In genomic region chr7:75781298-75781947, GRCm38 (mm10) we compare ENCODE assay signal across 8 mouse cellular contexts.
DNase-seq lines count a peak whose midpoint lies in the region; ATAC-seq and TF ChIP-seq lines count a peak whose summit lies in the region.

No protein-coding gene starts in this region.

- H3K27ac ChIP-seq in kidney, embryonic 15.5 days: no peak overlapping the region
- peak overlapping the region; percentile 79 for H3K27ac ChIP-seq in bone marrow, adult 2 months (ENCODE audit: control insufficient read depth, insufficient read depth, low read depth, low read length, poor library complexity)
- 0 out of 2 replicates have a peak overlapping the region, but pooled peaks have one; percentile 10 for H3K27ac ChIP-seq in hindbrain, embryonic 15.5 days (replicated peaks)
- H3K27ac ChIP-seq in midbrain, embryonic 15.5 days: no peak overlapping the region

- WGBS in kidney, embryonic 15.5 days: 4% methylated on average over 13 of the region's 13 CpGs
- under 1% methylated on average over 13 of the region's 13 CpGs for WGBS in bone marrow, adult 2 months
- 6% methylated on average over 13 of the region's 13 CpGs for WGBS in hindbrain, embryonic 15.5 days
- WGBS in midbrain, embryonic 15.5 days: 5% methylated on average over 13 of the region's 13 CpGs

- peak overlapping the region; percentile 66 for H3K4me3 ChIP-seq in kidney, embryonic 15.5 days (replicated peaks)
- peak overlapping the region; percentile 95 for H3K4me3 ChIP-seq in bone marrow, adult 2 months (replicated peaks; ENCODE audit: control insufficient read depth, low read depth, low read length)
- H3K4me3 ChIP-seq in hindbrain, embryonic 15.5 days: peak overlapping the region; percentile 52
- peak overlapping the region; percentile 52 for H3K4me3 ChIP-seq in midbrain, embryonic 15.5 days

- H3K36me3 ChIP-seq in kidney, embryonic 15.5 days: peaks cover 34% of the 10 kb centered on the region
- H3K36me3 ChIP-seq in hindbrain, embryonic 15.5 days: no peaks in the 10 kb centered on the region
- H3K36me3 ChIP-seq in midbrain, embryonic 15.5 days (replicated peaks): no peaks in the 10 kb centered on the region

- TF ChIP-seq CTCF in bone marrow, adult 2 months (IDR thresholded peaks at IDR 0.05; ENCODE audit: control insufficient read depth, insufficient read depth, low read length): no peak

- TF ChIP-seq POLR2A in bone marrow, adult 2 months (IDR thresholded peaks at IDR 0.05; ENCODE audit: borderline replicate concordance, control insufficient read depth, low read depth, low read length): no peak

- peak overlapping the region; percentile 71 for H3K4me2 ChIP-seq in kidney, embryonic 15.5 days
- H3K4me2 ChIP-seq in hindbrain, embryonic 15.5 days: peak overlapping the region; percentile 68
- H3K4me2 ChIP-seq in midbrain, embryonic 15.5 days: peak overlapping the region; percentile 86

- H3K9ac ChIP-seq in kidney, embryonic 15.5 days: peak overlapping the region; percentile 70
- peak overlapping the region; percentile 35 for H3K9ac ChIP-seq in hindbrain, embryonic 15.5 days
- H3K9ac ChIP-seq in midbrain, embryonic 15.5 days: peak overlapping the region; percentile 47

- no peak for DNase-seq in kidney, adult 9 months
- no peak for DNase-seq in layer of hippocampus, adult 9-11 months
- DNase-seq in thymus, postnatal 36 days: no peak

- no peak; the same call in 1 of the 2 replicates for ATAC-seq in kidney, embryonic 15.5 days (replicated peaks; ENCODE audit: low FRiP score)
- ATAC-seq in hindbrain, embryonic 15.5 days (ENCODE audit: low FRiP score, low read depth): no peak; the same call in 1 of the 2 replicates
- ATAC-seq in midbrain, embryonic 15.5 days (replicated peaks): peak; percentile 43
- no peak for ATAC-seq in megakaryocyte progenitor cell, adult 5-6 weeks (replicated peaks; ENCODE audit: poor library complexity)

- H3K9me3 ChIP-seq in kidney, embryonic 15.5 days (replicated peaks): no peaks in the 10 kb centered on the region
- H3K9me3 ChIP-seq in hindbrain, embryonic 15.5 days: no peaks in the 10 kb centered on the region
- H3K9me3 ChIP-seq in midbrain, embryonic 15.5 days: no peaks in the 10 kb centered on the region

- peaks cover 22% of the 10 kb centered on the region for H3K4me1 ChIP-seq in kidney, embryonic 15.5 days
- H3K4me1 ChIP-seq in bone marrow, adult 2 months (ENCODE audit: control insufficient read depth, insufficient read depth, low read length): no peaks in the 10 kb centered on the region; the same call in 1 of the 2 replicates
- H3K4me1 ChIP-seq in hindbrain, embryonic 15.5 days (replicated peaks): no peaks in the 10 kb centered on the region
- H3K4me1 ChIP-seq in midbrain, embryonic 15.5 days: 0 out of 2 replicates have a peak, but pooled peaks cover 4% of the 10 kb centered on the region

- H3K27me3 ChIP-seq in kidney, embryonic 15.5 days: no peaks in the 10 kb centered on the region
- H3K27me3 ChIP-seq in hindbrain, embryonic 15.5 days: no peaks in the 10 kb centered on the region
- H3K27me3 ChIP-seq in midbrain, embryonic 15.5 days (replicated peaks): no peaks in the 10 kb centered on the region

Comparison
In these comparisons a context has a peak if more than half of its experiments do, and no peak if none do; other contexts are left out.
1. H3K27ac ChIP-seq: peak in bone marrow, adult 2 months (single experiment) and hindbrain, embryonic 15.5 days (single experiment); none in kidney, embryonic 15.5 days (single experiment) and midbrain, embryonic 15.5 days (single experiment).
2. Peak in every context shown above with its lines, with median percentiles within 50 percentile points of each other: H3K4me2 ChIP-seq, H3K4me3 ChIP-seq and H3K9ac ChIP-seq.